9 mouse cellular contexts compared by ENCODE assay signal in the genomic region with DNA sequence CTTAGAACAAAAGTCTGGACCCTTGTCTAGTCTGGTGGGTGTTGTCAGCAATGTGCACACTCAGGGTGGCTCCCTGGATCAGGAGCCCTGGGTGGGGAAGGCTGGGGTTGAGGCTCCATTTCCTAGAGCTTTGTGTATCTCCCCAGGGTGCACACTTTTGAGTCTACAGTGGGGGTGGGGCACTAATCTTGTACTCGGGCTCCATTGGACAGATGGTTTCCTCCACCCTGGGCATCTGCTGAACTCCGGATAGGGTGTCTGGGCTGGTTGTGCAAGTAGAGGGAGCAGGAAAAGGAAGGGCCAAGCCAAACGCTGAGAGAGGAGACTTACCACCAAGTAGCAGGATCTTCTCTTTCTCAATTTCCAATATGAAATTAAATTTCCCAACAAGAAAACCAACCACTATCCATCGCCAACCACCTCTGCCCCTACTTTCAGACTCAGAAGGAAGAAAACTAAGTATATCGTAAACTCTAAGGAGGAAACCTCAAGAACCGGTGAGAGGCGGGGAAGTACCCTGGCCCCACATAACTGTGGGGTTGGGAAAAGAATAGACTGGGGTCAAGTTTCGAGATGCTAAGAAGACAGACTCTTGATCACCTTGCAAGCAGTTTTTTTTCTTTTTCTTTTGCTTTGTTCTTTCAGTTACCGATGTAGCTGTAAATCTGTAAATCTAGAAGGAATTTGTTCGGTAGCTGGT. TPM values are rescaled to one million over a fixed set of nuclear protein-coding genes. Genes with fewer than 3 reads are reported as not detected.
DNase-seq lines count a peak whose midpoint lies in the region; ATAC-seq and TF ChIP-seq lines count a peak whose summit lies in the region.
"Had no signal": no experiment of that assay in that cellular context is flagged by ENCODE, and none has a peak within 500 bp of the region (broad histone marks: within the 10 kb centered on the region; RNA-seq: fewer than 3 reads in every experiment).

No protein-coding gene starts in this region.

- H3K27ac ChIP-seq in forebrain, embryonic 13.5 days = no peak overlapping the region
- no peak overlapping the region for H3K27ac ChIP-seq in forebrain, postnatal 0 days (ENCODE audit: low read depth, low read length)
- no peak overlapping the region for H3K27ac ChIP-seq in stomach, embryonic 16.5 days (ENCODE audit: low read length)
- H3K27ac ChIP-seq: kidney, postnatal 0 days had no signal

- no peaks in the 10 kb centered on the region for H3K27me3 ChIP-seq in forebrain, embryonic 13.5 days
- H3K27me3 ChIP-seq in forebrain, postnatal 0 days (ENCODE audit: insufficient read depth, low read length) = no peaks in the 10 kb centered on the region
- no peaks in the 10 kb centered on the region for H3K27me3 ChIP-seq in stomach, embryonic 16.5 days (ENCODE audit: control insufficient read depth, insufficient read depth, low read length)

- 0 out of 2 replicates have a peak, but pooled peaks have one; percentile 33 for ATAC-seq in forebrain, embryonic 13.5 days
- no peak for ATAC-seq in forebrain, postnatal 0 days
- peak; percentile 53; the same call in 1 of the 2 replicates for ATAC-seq in stomach, embryonic 16.5 days (ENCODE audit: insufficient read depth, low FRiP score)
- no peak; the same call in 1 of the 2 replicates for ATAC-seq in frontal cortex, adult (ENCODE audit: low TSS enrichment)
- ATAC-seq in CD4-positive, CD25-positive, alpha-beta regulatory T cell, adult 4 months = no peak

- no peak overlapping the region for H3K4me2 ChIP-seq in forebrain, embryonic 13.5 days
- no peak overlapping the region for H3K4me2 ChIP-seq in forebrain, postnatal 0 days (ENCODE audit: low read depth)
- no peak overlapping the region for H3K4me2 ChIP-seq in stomach, embryonic 16.5 days (ENCODE audit: low read depth, low read length)

- no peak overlapping the region for H3K4me3 ChIP-seq in forebrain, embryonic 13.5 days
- H3K4me3 ChIP-seq in forebrain, postnatal 0 days (ENCODE audit: low read depth, low read length) = no peak overlapping the region
- H3K4me3 ChIP-seq in stomach, embryonic 16.5 days (replicated peaks; ENCODE audit: low read length) = no peak overlapping the region

- peaks cover 6% of the 10 kb centered on the region; the same call in 1 of the 2 replicates for H3K4me1 ChIP-seq in forebrain, embryonic 13.5 days
- H3K4me1 ChIP-seq in forebrain, postnatal 0 days (ENCODE audit: insufficient read depth) = no peaks in the 10 kb centered on the region
- H3K4me1 ChIP-seq in stomach, embryonic 16.5 days (ENCODE audit: control insufficient read depth, insufficient read depth, low read length) = no peaks in the 10 kb centered on the region

- no peak overlapping the region for H3K9ac ChIP-seq in forebrain, embryonic 13.5 days
- no peak overlapping the region for H3K9ac ChIP-seq in forebrain, postnatal 0 days
- H3K9ac ChIP-seq in stomach, embryonic 16.5 days (ENCODE audit: low read length) = no peak overlapping the region

- no peak for DNase-seq in forebrain, postnatal 0 days
- DNase-seq in right cerebral cortex, postnatal 10 days (ENCODE audit: low spot score in 2 of 2) = peak; percentile 51 to 54
- DNase-seq in right cerebral cortex, postnatal 36 days (ENCODE audit: low spot score in 2 of 2) = no peak
- DNase-seq in liver = peak; percentile 85

- no peak for TF ChIP-seq CTCF in forebrain, postnatal 0 days (IDR thresholded peaks at IDR 0.05; ENCODE audit: low read depth)

- H3K9me3 ChIP-seq in forebrain, embryonic 13.5 days (replicated peaks) = no peaks in the 10 kb centered on the region
- H3K9me3 ChIP-seq in forebrain, postnatal 0 days (ENCODE audit: low read length) = no peaks in the 10 kb centered on the region
- no peaks in the 10 kb centered on the region for H3K9me3 ChIP-seq in stomach, embryonic 16.5 days (replicated peaks; ENCODE audit: control insufficient read depth, low read length)

- H3K36me3 ChIP-seq in forebrain, embryonic 13.5 days (ENCODE audit: poor library complexity, severe bottlenecking) = peaks cover 40% of the 10 kb centered on the region
- H3K36me3 ChIP-seq in forebrain, postnatal 0 days (ENCODE audit: insufficient read depth) = peaks cover 30% of the 10 kb centered on the region
- H3K36me3 ChIP-seq in stomach, embryonic 16.5 days (ENCODE audit: control insufficient read depth, insufficient read depth, low read length) = peaks cover 11% of the 10 kb centered on the region

- 85% methylated on average over 10 of the region's 10 CpGs for WGBS in forebrain, embryonic 13.5 days
- 80% methylated on average over 10 of the region's 10 CpGs for WGBS in forebrain, postnatal 0 days
- 85% methylated on average over 10 of the region's 10 CpGs for WGBS in stomach, embryonic 16.5 days

RNA-seq across cellular contexts. Expression of a gene that starts 19.9 kb away (rescaled TPM):
- 38.4 and 40.2 TPM in 2 replicates for polyA plus RNA-seq in forebrain, embryonic 13.5 days (2015; fragmentation: Nextera tagmentation; extraction: Ambion mirVana)
- total RNA-seq in forebrain, postnatal 0 days (2014; rRNA removed) = 50.8 and 71.4 TPM in 2 replicates
- 58.9 and 73.7 TPM in 2 replicates for polyA plus RNA-seq in forebrain, postnatal 0 days (2015; fragmentation: Nextera tagmentation; extraction: Ambion mirVana)
- polyA plus RNA-seq in stomach, embryonic 16.5 days (2015; fragmentation: Nextera tagmentation; extraction: Ambion mirVana) = 33.9 and 38.8 TPM in 2 replicates
- under 1 TPM in 1 of 2 experiments, not detected in 1; 0.32 TPM for polyA plus RNA-seq in CD4-positive, CD25-positive, alpha-beta regulatory T cell, adult 4 months (2017; shearing (Covaris generic))

Comparison
In these comparisons a context has a peak if more than half of its experiments do, and no peak if none do; other contexts are left out.
1. ATAC-seq: peak in forebrain, embryonic 13.5 days (single experiment) and stomach, embryonic 16.5 days (single experiment); none in forebrain, postnatal 0 days (single experiment), frontal cortex, adult (single experiment) and CD4-positive, CD25-positive, alpha-beta regulatory T cell, adult 4 months (single experiment).
2. DNase-seq: peak in right cerebral cortex, postnatal 10 days (2 of 2) and liver (single experiment); none in forebrain, postnatal 0 days (single experiment) and right cerebral cortex, postnatal 36 days (0 of 2).
3. RNA of a gene that starts 19.9 kb away (polyA plus RNA-seq): 58.9 to 73.7 TPM in forebrain, postnatal 0 days, 38.4 to 40.2 TPM in forebrain, embryonic 13.5 days and 33.9 to 38.8 TPM in stomach, embryonic 16.5 days; 0.32 TPM in CD4-positive, CD25-positive, alpha-beta regulatory T cell, adult 4 months; every median in the first group is over 10 times any median in the second.